Mouse (Mus musculus) small intestine, adult 2 months (tissue): ENCODE results near the gene Ces2f. TPM values are rescaled to one million over a fixed set of nuclear protein-coding genes. Genes with fewer than 3 reads are reported as not detected.

Source experiments
- H3K27ac ChIP-seq: fragments of 200-500 bp; 2 replicates; pipeline ENCODE4 v1.5.1; 2012; ENCODE audit warnings: low read depth, low read length, control low read depth, inconsistent platforms; ENCODE audit not compliant: insufficient read depth
- H3K27me3 ChIP-seq: fragments of 200-500 bp; 2 replicates; pipeline ENCODE4 v1.6.1; 2012; ENCODE audit warnings: mild to moderate bottlenecking, moderate library complexity, low read length, inconsistent platforms; ENCODE audit not compliant: control insufficient read depth, insufficient read depth
- H3K36me3 ChIP-seq: fragments of 200-500 bp; 2 replicates; pipeline ENCODE4 v1.6.1; 2012; ENCODE audit warnings: mild to moderate bottlenecking, low read length, control low read depth, inconsistent platforms; ENCODE audit not compliant: control insufficient read depth, insufficient read depth
- H3K4me1 ChIP-seq: fragments of 200-500 bp; 2 replicates; pipeline ENCODE4 v1.6.1; 2012; ENCODE audit warnings: low read length, inconsistent platforms, mixed read lengths; ENCODE audit not compliant: control insufficient read depth, insufficient read depth, insufficient read length
- H3K4me3 ChIP-seq: fragments of 200-500 bp; 2 replicates; pipeline ENCODE4 v1.5.1; 2012; ENCODE audit warnings: low read depth, mild to moderate bottlenecking, control low read depth, inconsistent platforms, low read length, moderate library complexity
- CTCF ChIP-seq: fragments of 200-500 bp; IDR thresholded peaks from 2 replicates; pipeline ENCODE4 v1.5.1; 2012; ENCODE audit warnings: low read depth, mild to moderate bottlenecking, control low read depth, inconsistent platforms, low read length, moderate library complexity, mixed read lengths; ENCODE audit not compliant: insufficient replicate concordance, insufficient read length; ENCODE audit errors: extremely low read depth
- POLR2A ChIP-seq: fragments of 200-500 bp; IDR thresholded peaks from 2 replicates; pipeline ENCODE4 v1.6.1; 2012; ENCODE audit warnings: low read depth, mild to moderate bottlenecking, control low read depth, inconsistent platforms, low read length, moderate library complexity
- WGBS: fragments of 180-500 bp; shearing (Covaris S2); methylation state at CpG from one replicate; pipeline ENCODE4 v1.1.7; 2018; 5-methylcytosine and 5-hydroxymethylcytosine counted together
- polyA plus RNA-seq: library from polyadenylated mRNA; depleted of rRNA; stranded (reverse); fragments of >200 nt; gene quantifications from 2 replicates; pipeline ENCODE4 v1.2.3, GENCODE M21; 2012; rRNA removed

Ces2f gene
- polyA plus RNA-seq, 1 experiment, result 0.13 TPM

- no peaks in the 10 kb centered on the region for H3K36me3 ChIP-seq
- H3K27ac ChIP-seq, result peak overlapping the region; percentile 55; the same call in 1 of the 2 replicates
- H3K27me3 ChIP-seq, result no peaks in the 10 kb centered on the region
- TF ChIP-seq POLR2A, result no peak
- no peak for TF ChIP-seq CTCF
- peaks cover 24% of the 10 kb centered on the region; the same call in 1 of the 2 replicates for H3K4me1 ChIP-seq
- no peak overlapping the region for H3K4me3 ChIP-seq
- 42% methylated on average over 6 of the region's 6 CpGs for WGBS
These were observed 52.0 kb downstream of the Ces2f start for GRCm38 (mm10) chr8:104999183-104999582.

- no peaks in the 10 kb centered on the region for H3K36me3 ChIP-seq
- TF ChIP-seq CTCF (no peak), POLR2A (no peak)
- 31% methylated on average over 7 of the region's 7 CpGs for WGBS
- peaks cover 17% of the 10 kb centered on the region; the same call in 1 of the 2 replicates for H3K4me1 ChIP-seq
- H3K27me3 ChIP-seq, result no peaks in the 10 kb centered on the region
- peak within 1 kb of the TSS; percentile 86 for H3K27ac ChIP-seq
- peak within 1 kb of the TSS; percentile 38; the same call in 1 of the 2 replicates for H3K4me3 ChIP-seq
These were observed 53.4 kb downstream of the Ces2f start, which contains the start of gene Ces2h for GRCm38 (mm10) chr8:105000586-105000985. Gene Ces2h, plus strand, starts transcription at chr8:105000853.

Other genes with a start within 250 kb of the Ces2f start
- gene Ces2a, start 213.4 kb upstream of the Ces2f start, polyA plus RNA-seq, result 77.0 and 118 TPM in 2 replicates
- gene Ces2b, start 115.8 kb upstream of the Ces2f start, polyA plus RNA-seq, result 0.81 and 6.0 TPM in 2 replicates
- gene Ces2c, start 100.3 kb upstream of the Ces2f start, polyA plus RNA-seq, result 212 and 276 TPM in 2 replicates
- 386 and 713 TPM in 2 replicates for gene Ces2e, start 21.1 kb upstream of the Ces2f start, polyA plus RNA-seq
- gene Ces2g, start 14.4 kb downstream of the Ces2f start, polyA plus RNA-seq, result 4.5 and 33.3 TPM in 2 replicates
- 0.24 and 0.43 TPM in 2 replicates for gene Ces2h, start 53.5 kb downstream of the Ces2f start, polyA plus RNA-seq
- gene Ces3a, start 101.2 kb downstream of the Ces2f start, polyA plus RNA-seq, result 0.22 and 1.3 TPM in 2 replicates
- 0.18 TPM in 1 of 2 replicates, not detected in the other for gene Ces3b, start 136.4 kb downstream of the Ces2f start, polyA plus RNA-seq
- gene Ces4a, start 184.4 kb downstream of the Ces2f start, polyA plus RNA-seq, result not detected in 2 replicates
- gene Cbfb, start 223.3 kb downstream of the Ces2f start, polyA plus RNA-seq, result 2.3 and 2.9 TPM in 2 replicates